Mouse (Mus musculus) spleen, adult 2 months (tissue): ENCODE data around the gene Abca7.

ENCODE experiments used
- CTCF ChIP-seq: fragments of 200-500 bp; IDR thresholded peaks from 2 replicates; pipeline ENCODE4 v1.5.1; 2011; ENCODE audit warnings: mild to moderate bottlenecking, inconsistent platforms; ENCODE audit not compliant: insufficient read depth, insufficient read length, insufficient replicate concordance; ENCODE audit errors: extremely low read depth
- POLR2A ChIP-seq: fragments of 200-500 bp; IDR thresholded peaks from 2 replicates; pipeline ENCODE4 v1.6.1; 2011; ENCODE audit warnings: low read depth, low read length, inconsistent platforms

- TF ChIP-seq CTCF: no peak
- no peak for TF ChIP-seq POLR2A
Measured at GRCm38 (mm10) chr10:80045766-80046165, 49.5 kb downstream of the Abca7 start.
